Mouse (Mus musculus): Measurements from ENCODE around the gene Dop1a. TPM values are rescaled to one million over a fixed set of nuclear protein-coding genes. Genes with fewer than 3 reads are reported as not detected.

Dop1a gene
- 12.5 and 14.2 TPM in 2 replicates for polyA plus RNA-seq (2015; fragmentation: Nextera tagmentation; extraction: Ambion mirVana)

DNA sequence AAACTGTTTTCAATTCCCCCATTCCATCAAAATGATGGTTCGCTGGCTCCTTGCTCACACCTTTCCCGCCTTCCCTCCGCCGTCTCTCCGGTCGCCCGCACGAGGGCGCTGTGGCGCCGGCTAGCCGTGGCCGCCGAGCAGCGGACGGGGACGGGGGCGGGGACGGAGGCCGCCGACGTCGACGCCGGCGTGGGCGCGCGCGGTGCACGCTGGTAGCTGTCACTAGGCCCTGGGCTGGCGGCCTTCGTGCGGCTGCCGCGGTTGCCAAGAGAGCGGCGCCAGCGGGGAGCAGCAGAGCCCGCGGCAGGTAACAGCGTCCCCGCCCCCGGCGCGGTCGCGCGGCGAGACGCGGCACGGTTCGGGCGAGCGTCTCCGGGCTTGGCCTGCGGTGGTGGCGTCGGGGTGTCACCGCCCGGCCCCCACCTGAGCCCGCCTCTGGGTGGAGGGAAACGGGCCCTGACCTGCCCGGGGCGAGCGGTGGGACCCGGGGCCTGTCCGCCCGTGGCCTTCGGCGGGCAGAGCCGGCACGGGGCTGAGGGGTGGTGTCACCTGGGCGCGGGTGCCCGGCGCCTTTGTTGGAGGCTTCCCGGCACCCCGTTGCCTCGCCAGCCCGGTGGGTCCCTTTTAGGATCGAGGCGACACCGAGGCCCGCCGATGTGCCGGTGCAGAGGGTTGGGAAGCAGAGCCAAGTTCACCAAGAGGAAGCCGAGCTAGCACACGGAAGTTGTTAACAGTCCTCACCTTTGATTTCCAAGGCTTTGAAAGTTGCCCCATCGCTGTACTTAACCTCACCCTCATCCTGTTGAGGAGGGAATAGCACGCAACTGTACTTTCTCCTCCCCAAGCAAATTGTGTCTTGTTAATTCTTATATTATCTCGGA, at the start of gene Dop1a:
Gene Dop1a (plus strand): TSS at position 165 of the 881 bp plus-strand sequence.
- Histone ChIP-seq H3K4me3 (ENCODE audit: low read depth, low read length) (peak within 1 kb of the TSS; percentile 89), H3K4me1 (ENCODE audit: insufficient read depth, low read depth, low read length) (no peaks in the 10 kb centered on the region), H3K27me3 (replicated peaks; ENCODE audit: insufficient read depth, low read length) (no peaks in the 10 kb centered on the region), H3K4me2 (replicated peaks; ENCODE audit: low read depth, low read length) (peak within 1 kb of the TSS; percentile 82), H3K9me3 (ENCODE audit: low read length) (no peaks in the 10 kb centered on the region), H3K36me3 (ENCODE audit: insufficient read depth, low read length) (no peaks in the 10 kb centered on the region), H3K27ac (ENCODE audit: low read length) (peak within 1 kb of the TSS; percentile 92), H3K9ac (replicated peaks; ENCODE audit: low read depth) (peak within 1 kb of the TSS; percentile 81)
- TF ChIP-seq CTCF (IDR thresholded peaks at IDR 0.05): peak; percentile 87
- no peak for TF ChIP-seq EP300 (IDR thresholded peaks at IDR 0.05)
- peak; percentile 95 for ATAC-seq
- DNase-seq (ENCODE audit: low spot score): peak; percentile 95
- 2% methylated on average over 77 of the region's 93 CpGs for WGBS

DNA sequence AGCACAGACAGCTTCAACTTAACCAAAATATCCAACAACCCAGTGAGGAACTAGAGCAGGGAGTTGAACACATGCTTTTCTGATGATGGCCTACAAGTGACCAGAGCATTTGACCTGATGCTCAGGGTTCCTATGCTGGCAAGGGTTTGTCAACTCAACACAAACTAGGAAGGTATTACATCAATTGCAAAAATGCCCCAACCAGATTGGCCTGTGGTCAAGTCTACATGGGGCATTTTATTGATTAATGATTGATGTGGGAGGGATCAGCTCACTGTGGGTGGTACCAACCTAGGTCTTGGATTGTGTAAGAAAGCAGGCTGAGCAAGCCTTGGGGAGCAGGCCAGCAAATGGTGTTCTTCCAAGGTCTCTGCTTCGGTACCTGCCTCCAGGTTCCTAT, 49.0 kb upstream of the Dop1a start:
- WGBS: 100% methylated on average over 1 of the region's 1 CpGs
- Histone ChIP-seq H3K4me1 (ENCODE audit: insufficient read depth, low read depth, low read length) (no peaks in the 10 kb centered on the region), H3K4me2 (replicated peaks; ENCODE audit: low read depth, low read length) (no peak overlapping the region), H3K36me3 (ENCODE audit: insufficient read depth, low read length) (no peaks in the 10 kb centered on the region), H3K9ac (replicated peaks; ENCODE audit: low read depth) (no peak overlapping the region), H3K27ac (ENCODE audit: low read length) (no peak overlapping the region), H3K4me3 (ENCODE audit: low read depth, low read length) (no peak overlapping the region), H3K27me3 (replicated peaks; ENCODE audit: insufficient read depth, low read length) (no peaks in the 10 kb centered on the region), H3K9me3 (ENCODE audit: low read length) (no peaks in the 10 kb centered on the region)
- no peak for ATAC-seq
- TF ChIP-seq EP300 (IDR thresholded peaks at IDR 0.05): no peak
- no peak for TF ChIP-seq CTCF (IDR thresholded peaks at IDR 0.05)
- DNase-seq (ENCODE audit: low spot score): no peak

DNA sequence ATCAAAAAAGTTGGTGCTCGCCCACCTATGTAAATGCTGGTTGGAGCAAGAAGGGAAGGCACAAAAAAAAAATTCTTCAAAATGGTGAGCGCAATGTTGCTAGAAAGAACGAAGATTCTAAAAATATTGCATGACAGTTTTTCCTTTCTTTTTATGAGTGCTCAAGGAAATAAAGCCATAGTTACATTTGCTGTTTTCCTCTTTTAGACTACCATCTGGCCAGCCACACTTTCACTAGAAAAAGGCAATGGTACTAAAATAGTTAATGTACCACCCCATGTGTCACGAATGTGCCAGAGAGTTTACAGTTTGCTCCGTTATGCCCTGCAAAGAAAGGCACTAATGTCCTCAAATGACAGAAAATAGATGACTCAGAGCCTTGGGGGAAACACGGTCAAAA, 47.6 kb upstream of the Dop1a start:
- Histone ChIP-seq H3K36me3 (ENCODE audit: insufficient read depth, low read length) (no peaks in the 10 kb centered on the region), H3K4me2 (replicated peaks; ENCODE audit: low read depth, low read length) (no peak overlapping the region), H3K27me3 (replicated peaks; ENCODE audit: insufficient read depth, low read length) (no peaks in the 10 kb centered on the region), H3K4me1 (ENCODE audit: insufficient read depth, low read depth, low read length) (no peaks in the 10 kb centered on the region), H3K27ac (ENCODE audit: low read length) (no peak overlapping the region), H3K9me3 (ENCODE audit: low read length) (no peaks in the 10 kb centered on the region), H3K9ac (replicated peaks; ENCODE audit: low read depth) (no peak overlapping the region), H3K4me3 (ENCODE audit: low read depth, low read length) (no peak overlapping the region)
- DNase-seq (ENCODE audit: low spot score) (no peak), ATAC-seq (no peak)
- TF ChIP-seq EP300 (IDR thresholded peaks at IDR 0.05): no peak
- no peak for TF ChIP-seq CTCF (IDR thresholded peaks at IDR 0.05)
- 78% methylated on average over 6 of the region's 6 CpGs for WGBS

DNA sequence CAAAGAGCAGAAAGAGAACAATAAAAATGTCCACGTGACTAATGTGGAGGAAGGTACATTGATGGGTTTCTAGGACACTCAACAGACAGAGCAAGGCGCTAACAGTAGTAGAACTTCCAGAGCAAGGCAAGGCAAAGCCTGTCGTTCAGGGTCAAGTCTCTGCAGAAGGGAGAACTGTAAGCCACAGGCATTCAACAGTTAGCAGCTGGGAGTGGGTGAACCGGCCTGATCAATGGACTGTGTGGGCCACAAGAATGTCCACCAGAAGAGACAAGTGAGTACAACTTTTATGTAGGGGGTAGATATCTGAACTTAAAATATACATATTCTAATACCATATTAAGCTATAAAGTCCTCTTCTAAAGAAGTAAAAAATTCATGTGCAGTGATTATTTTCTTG, 43.6 kb upstream of the Dop1a start:
- Histone ChIP-seq H3K4me1 (ENCODE audit: insufficient read depth, low read depth, low read length) (no peaks in the 10 kb centered on the region), H3K4me2 (replicated peaks; ENCODE audit: low read depth, low read length) (no peak overlapping the region), H3K27me3 (replicated peaks; ENCODE audit: insufficient read depth, low read length) (no peaks in the 10 kb centered on the region), H3K4me3 (ENCODE audit: low read depth, low read length) (no peak overlapping the region), H3K9ac (replicated peaks; ENCODE audit: low read depth) (no peak overlapping the region), H3K9me3 (ENCODE audit: low read length) (no peaks in the 10 kb centered on the region), H3K36me3 (ENCODE audit: insufficient read depth, low read length) (no peaks in the 10 kb centered on the region), H3K27ac (ENCODE audit: low read length) (no peak overlapping the region)
- ATAC-seq (no peak), DNase-seq (ENCODE audit: low spot score) (no peak)
- 79% methylated on average over 4 of the region's 4 CpGs for WGBS
- no peak for TF ChIP-seq CTCF (IDR thresholded peaks at IDR 0.05)
- no peak for TF ChIP-seq EP300 (IDR thresholded peaks at IDR 0.05)

DNA sequence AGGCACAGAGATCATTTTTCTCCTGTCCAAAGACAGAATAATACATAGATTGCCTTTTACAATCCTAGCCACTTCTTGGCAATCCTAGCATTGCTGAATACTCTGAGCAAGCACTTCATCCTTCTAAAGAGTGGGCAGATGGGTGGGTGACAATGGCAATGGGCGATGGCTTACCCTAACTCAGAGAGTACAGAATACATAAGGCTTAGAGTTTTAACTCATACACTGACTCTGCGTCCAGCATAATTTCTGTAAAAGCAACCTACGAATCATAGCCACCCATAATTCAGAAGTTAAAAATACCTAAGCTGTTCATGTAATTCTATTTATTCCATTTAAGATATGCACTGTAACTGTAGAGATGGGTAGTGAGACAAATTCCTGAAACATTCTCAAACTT, 31.4 kb upstream of the Dop1a start:
- no peaks in the 10 kb centered on the region for H3K9me3 ChIP-seq (ENCODE audit: low read length)
- WGBS: 74% methylated on average over 3 of the region's 3 CpGs
- no peak for TF ChIP-seq CTCF (IDR thresholded peaks at IDR 0.05)
- no peak for TF ChIP-seq EP300 (IDR thresholded peaks at IDR 0.05)
- H3K4me2 ChIP-seq (replicated peaks; ENCODE audit: low read depth, low read length): no peak overlapping the region
- no peak overlapping the region for H3K4me3 ChIP-seq (ENCODE audit: low read depth, low read length)
- H3K9ac ChIP-seq (replicated peaks; ENCODE audit: low read depth): no peak overlapping the region
- H3K27me3 ChIP-seq (replicated peaks; ENCODE audit: insufficient read depth, low read length): no peaks in the 10 kb centered on the region
- H3K36me3 ChIP-seq (ENCODE audit: insufficient read depth, low read length): no peaks in the 10 kb centered on the region
- H3K4me1 ChIP-seq (ENCODE audit: insufficient read depth, low read depth, low read length): no peaks in the 10 kb centered on the region
- no peak overlapping the region for H3K27ac ChIP-seq (ENCODE audit: low read length)
- DNase-seq (ENCODE audit: low spot score) (no peak), ATAC-seq (no peak)

DNA sequence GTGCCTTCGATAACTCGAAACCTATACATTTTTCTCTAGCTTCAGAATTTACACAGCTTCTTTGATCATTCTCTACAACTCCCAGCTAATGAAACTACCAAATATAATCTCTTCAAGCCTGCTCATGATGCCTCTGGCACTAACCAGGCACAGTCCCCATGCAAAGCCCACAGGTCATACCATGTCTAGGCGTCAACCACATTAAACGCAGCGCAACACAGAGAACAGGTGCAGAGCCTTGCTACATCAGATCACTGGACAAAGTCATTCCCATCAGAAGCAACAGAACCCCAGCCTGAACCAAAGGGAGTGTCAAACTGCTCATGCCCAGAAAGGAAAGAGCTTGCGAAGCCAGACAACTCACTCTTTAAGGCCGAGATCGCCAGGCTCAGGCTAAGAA, 30.3 kb upstream of the Dop1a start:
- no peak for DNase-seq (ENCODE audit: low spot score)
- no peak overlapping the region for H3K9ac ChIP-seq (replicated peaks; ENCODE audit: low read depth)
- TF ChIP-seq CTCF (IDR thresholded peaks at IDR 0.05) (no peak), EP300 (IDR thresholded peaks at IDR 0.05) (no peak)
- no peak for ATAC-seq
- no peak overlapping the region for H3K4me2 ChIP-seq (replicated peaks; ENCODE audit: low read depth, low read length)
- no peak overlapping the region for H3K27ac ChIP-seq (ENCODE audit: low read length)
- H3K9me3 ChIP-seq (ENCODE audit: low read length): no peaks in the 10 kb centered on the region
- no peaks in the 10 kb centered on the region for H3K27me3 ChIP-seq (replicated peaks; ENCODE audit: insufficient read depth, low read length)
- no peak overlapping the region for H3K4me3 ChIP-seq (ENCODE audit: low read depth, low read length)
- over 99% methylated on average over 8 of the region's 8 CpGs for WGBS
- H3K4me1 ChIP-seq (ENCODE audit: insufficient read depth, low read depth, low read length): no peaks in the 10 kb centered on the region
- H3K36me3 ChIP-seq (ENCODE audit: insufficient read depth, low read length): no peaks in the 10 kb centered on the region

All from lung, postnatal 0 days (tissue).